Mouse (Mus musculus) limb, embryonic 10.5 days (tissue): Measurements from ENCODE around the gene 4933405L10Rik. TPM values are rescaled to one million over a fixed set of nuclear protein-coding genes. Genes with fewer than 3 reads are reported as not detected.

ENCODE experiments used
- DNase-seq: peaks from one replicate; pipeline ENCODE4 v3.0.0-alpha.2; 2017; ENCODE audit warnings: low spot score
- H3K27ac ChIP-seq: fragments of 300-500 bp; sonication (generic); 2 replicates; pipeline ENCODE4 v1.5.1; 2016; ENCODE audit warnings: mild to moderate bottlenecking
- H3K27me3 ChIP-seq: fragments of 300-500 bp; sonication (generic); 2 replicates; pipeline ENCODE4 v1.6.1; 2016; ENCODE audit warnings: low read depth, mild to moderate bottlenecking; ENCODE audit not compliant: poor library complexity, severe bottlenecking
- H3K36me3 ChIP-seq: fragments of 300-500 bp; sonication (generic); 2 replicates; pipeline ENCODE4 v1.6.1; 2016; ENCODE audit warnings: mild to moderate bottlenecking, moderate library complexity
- H3K4me1 ChIP-seq: fragments of 300-500 bp; sonication (generic); 2 replicates; pipeline ENCODE4 v1.6.1; 2016
- H3K4me3 ChIP-seq: fragments of 300-500 bp; sonication (generic); 2 replicates; pipeline ENCODE4 v1.5.1; 2016; ENCODE audit warnings: mild to moderate bottlenecking, moderate library complexity
- H3K9me3 ChIP-seq: fragments of 300-500 bp; sonication (generic); replicated peaks from 2 replicates; pipeline ENCODE4 v1.6.1; 2016; ENCODE audit warnings: mild to moderate bottlenecking
- WGBS: fragments of 180-500 bp; shearing (Covaris S2); methylation state at CpG from one replicate; pipeline ENCODE4 v1.1.7; 2016; 5-methylcytosine and 5-hydroxymethylcytosine counted together
- polyA plus RNA-seq: library from polyadenylated mRNA; unstranded; fragments of >200 nt; fragmentation: Nextera tagmentation; extraction: Ambion mirVana; gene quantifications from 2 replicates; pipeline ENCODE4 v1.2.1, GENCODE M21; 2016

The 4933405L10Rik gene
- polyA plus RNA-seq, 1 experiment from 2014 or later, result not detected

DNA sequence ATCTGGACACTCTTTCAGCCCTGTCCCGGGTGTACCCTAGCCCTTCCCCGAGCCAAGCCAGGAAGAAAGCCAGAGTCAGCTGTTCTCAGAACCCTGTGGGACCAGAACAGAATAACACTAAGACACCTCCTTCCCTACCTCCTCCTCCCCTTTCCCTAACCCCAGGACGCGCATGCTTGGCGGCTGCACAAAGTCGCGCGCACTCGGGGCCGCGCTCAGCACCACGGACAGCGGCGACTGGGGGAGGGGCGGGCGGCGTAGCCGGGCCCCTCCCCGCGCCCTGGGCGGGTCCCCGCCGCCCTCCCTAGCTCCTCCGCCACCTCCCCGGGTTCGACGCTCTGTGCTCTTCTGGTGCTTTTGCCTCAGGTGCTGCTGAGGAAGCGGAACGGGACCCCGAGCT, 13.8 kb upstream of the 4933405L10Rik start:
- Histone ChIP-seq H3K4me1 (peaks cover 12% of the 10 kb centered on the region), H3K27me3 (peaks cover 31% of the 10 kb centered on the region), H3K9me3 (no peaks in the 10 kb centered on the region), H3K27ac (peak overlapping the region; percentile 53), H3K36me3 (peaks cover 32% of the 10 kb centered on the region), H3K4me3 (peak overlapping the region; percentile 55)
- DNase-seq, result peak; percentile 87
- WGBS, result 3% methylated on average over 30 of the region's 30 CpGs

DNA sequence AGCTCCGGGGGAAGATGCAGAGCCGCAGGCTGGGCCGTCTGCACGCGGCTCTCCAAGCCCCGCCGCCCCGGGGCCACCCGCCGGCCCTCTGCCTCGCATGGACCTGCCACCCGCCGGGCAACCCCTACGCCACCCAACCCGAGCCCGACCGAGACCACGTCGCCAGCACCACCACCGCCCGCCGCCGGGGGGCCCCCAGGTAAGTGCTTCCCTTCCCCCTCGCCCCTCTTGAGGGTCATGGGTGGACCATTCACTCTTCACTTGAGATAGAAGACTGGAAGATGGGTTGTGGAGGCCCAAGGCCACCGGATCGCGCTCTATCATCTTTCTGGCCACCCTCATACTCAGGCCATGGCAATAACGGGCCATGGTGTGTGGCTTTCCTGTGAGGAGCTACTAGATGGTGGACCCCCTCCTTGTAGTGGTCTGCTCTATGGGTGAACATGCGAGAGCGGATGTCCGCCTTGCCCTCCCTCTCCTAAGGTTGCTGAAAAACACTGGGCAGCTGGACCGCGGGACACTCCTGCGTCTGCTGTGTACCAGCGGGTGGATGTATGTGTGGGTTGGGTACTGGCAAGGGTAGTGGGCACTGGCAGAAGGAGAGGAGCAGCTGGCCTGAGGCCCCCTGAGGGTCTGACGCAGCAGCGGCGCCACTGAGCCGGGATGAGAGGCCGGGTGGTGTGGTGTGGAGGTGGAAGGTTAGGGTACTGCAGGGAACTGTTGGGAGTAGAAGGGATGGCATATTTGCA, 13.2 kb upstream of the 4933405L10Rik start:
- H3K4me3 ChIP-seq, result peak overlapping the region; percentile 55
- DNase-seq, result no peak
- peaks cover 27% of the 10 kb centered on the region for H3K27me3 ChIP-seq
- no peaks in the 10 kb centered on the region for H3K9me3 ChIP-seq
- 10% methylated on average over 40 of the region's 40 CpGs for WGBS
- H3K27ac ChIP-seq, result peak overlapping the region; percentile 53
- H3K4me1 ChIP-seq, result peaks cover 12% of the 10 kb centered on the region
- H3K36me3 ChIP-seq, result peaks cover 35% of the 10 kb centered on the region

DNA sequence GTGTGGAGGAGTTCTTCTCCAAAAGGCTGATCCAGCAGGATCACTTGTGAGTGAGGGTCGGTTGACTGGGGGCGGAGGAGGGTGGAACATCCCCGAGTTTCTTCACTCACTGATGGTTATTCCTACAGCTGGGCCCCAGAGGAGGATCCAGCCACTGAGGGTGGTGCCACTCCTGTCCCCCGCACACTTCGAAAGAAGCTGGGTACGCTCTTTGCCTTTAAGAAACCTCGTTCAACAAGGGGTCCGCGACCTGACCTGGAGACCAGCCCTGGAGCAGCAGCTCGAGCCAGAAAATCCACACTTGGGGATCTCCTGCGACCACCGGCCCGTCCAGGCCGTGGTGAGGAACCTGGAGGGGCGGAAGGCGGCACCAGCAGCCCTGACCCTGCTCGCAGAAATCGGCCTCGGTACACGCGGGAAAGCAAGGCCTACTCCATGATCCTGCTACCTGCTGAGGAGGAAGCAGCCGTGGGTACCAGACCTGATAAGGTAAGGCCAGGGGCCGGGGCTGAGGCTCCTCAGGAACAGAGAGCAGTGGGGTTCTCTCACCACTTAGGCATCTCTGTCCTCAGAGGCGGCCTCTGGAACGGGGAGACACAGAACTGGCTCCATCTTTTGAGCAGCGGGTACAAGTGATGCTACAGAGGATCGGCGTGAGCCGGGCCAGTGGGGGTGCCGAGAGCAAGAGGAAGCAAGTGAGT, 12.2 kb upstream of the 4933405L10Rik start:
- H3K27me3 ChIP-seq, result peaks cover 21% of the 10 kb centered on the region
- H3K9me3 ChIP-seq, result no peaks in the 10 kb centered on the region
- no peak overlapping the region; the same call in 1 of the 2 replicates for H3K4me3 ChIP-seq
- DNase-seq, result no peak
- 83% methylated on average over 30 of the region's 30 CpGs for WGBS
- H3K27ac ChIP-seq, result no peak overlapping the region
- peaks cover 20% of the 10 kb centered on the region for H3K4me1 ChIP-seq
- H3K36me3 ChIP-seq, result peaks cover 41% of the 10 kb centered on the region

DNA sequence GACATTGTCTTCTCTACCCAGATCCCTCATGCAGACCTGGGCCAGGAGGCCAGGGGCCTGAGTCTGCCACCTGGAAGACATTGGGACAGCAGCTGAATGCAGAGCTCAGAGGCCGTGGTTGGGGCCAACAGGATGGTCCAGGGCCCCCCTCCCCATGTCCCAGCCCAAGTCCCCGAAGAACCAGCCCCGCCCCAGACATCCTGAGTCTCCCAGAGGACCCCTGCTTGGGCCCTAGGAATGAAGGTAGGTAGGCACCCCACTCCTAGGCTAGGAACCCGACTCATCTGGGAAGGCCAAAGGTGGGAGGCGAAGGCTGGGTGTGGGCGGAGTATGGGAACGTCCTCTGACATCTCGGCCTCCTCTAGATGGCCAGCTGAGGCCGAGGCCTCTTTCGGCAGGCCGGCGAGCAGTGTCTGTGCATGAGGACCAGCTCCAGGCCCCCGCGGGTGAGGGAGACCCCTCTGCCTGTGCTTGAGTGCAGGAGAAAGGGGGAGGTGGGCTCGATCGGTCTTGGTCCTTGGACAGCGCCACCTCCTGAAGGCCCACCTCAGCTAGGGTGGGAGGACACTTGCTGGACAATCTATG, 10.2 kb upstream of the 4933405L10Rik start:
- no peaks in the 10 kb centered on the region for H3K9me3 ChIP-seq
- H3K4me3 ChIP-seq, result no peak overlapping the region
- no peak overlapping the region for H3K27ac ChIP-seq
- DNase-seq, result no peak
- peaks cover 21% of the 10 kb centered on the region for H3K27me3 ChIP-seq
- WGBS, result 90% methylated on average over 17 of the region's 17 CpGs
- H3K4me1 ChIP-seq, result peaks cover 31% of the 10 kb centered on the region
- H3K36me3 ChIP-seq, result peaks cover 44% of the 10 kb centered on the region

DNA sequence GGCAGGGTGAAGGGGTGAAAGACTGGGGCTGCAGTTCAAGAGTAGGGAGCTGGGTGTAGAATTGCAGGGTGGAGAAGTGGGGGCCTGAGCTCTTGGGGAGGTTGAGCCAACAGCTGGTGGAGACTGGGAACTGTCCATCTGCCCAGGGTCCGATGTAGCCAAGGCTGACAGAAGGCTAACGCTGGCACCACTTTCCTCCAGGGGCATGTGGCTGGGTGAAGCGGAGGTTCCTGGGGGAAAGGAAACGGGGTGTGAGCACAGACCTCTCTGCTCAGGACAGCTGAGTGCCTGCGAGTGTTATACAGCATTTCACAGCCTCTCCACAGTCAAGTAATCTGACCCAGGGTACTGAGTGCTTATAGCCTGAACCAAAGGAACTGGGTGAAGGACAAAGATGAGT, 8.7 kb upstream of the 4933405L10Rik start:
- peaks cover 34% of the 10 kb centered on the region for H3K4me1 ChIP-seq
- peaks cover 19% of the 10 kb centered on the region for H3K27me3 ChIP-seq
- no peaks in the 10 kb centered on the region for H3K9me3 ChIP-seq
- 87% methylated on average over 5 of the region's 5 CpGs for WGBS
- peaks cover 58% of the 10 kb centered on the region for H3K36me3 ChIP-seq
- no peak overlapping the region for H3K27ac ChIP-seq
- H3K4me3 ChIP-seq, result no peak overlapping the region
- DNase-seq, result no peak

DNA sequence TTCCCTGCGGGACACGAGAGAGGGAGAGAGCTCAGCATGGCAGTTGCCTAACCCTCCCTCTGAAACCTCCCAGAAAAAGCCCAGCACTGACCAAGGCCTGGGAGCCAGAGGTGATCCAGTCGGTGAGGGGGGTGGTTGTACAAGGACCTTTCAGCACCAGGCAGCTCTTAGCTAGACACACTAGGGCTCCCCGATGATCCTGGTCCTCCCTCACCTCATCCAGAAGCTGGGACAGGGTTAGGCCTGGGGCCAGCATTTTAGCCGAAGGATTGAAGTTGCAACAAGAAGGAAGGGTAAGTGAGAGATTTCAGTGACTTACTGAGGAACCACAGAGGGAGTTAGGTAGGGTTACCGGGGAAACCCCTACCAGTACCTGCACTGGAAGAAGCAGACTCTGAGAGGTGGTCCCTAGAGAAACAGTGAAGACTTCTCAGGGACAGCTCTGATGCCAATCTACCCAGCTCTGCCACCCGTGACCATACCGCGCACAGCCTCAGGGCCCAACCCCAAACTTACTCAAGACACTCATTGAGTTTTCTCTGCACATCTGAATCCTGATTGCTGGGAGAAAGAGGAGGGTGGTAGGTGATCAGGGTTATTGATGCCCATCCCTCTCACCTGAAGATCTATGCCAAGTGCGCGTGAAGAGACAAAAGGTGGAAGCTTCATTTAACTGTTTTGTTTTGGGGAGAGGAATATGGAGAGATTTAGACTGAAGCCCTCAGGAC, 7.8 kb upstream of the 4933405L10Rik start:
- DNase-seq, result no peak
- Histone ChIP-seq H3K27me3 (peaks cover 10% of the 10 kb centered on the region), H3K4me3 (peak overlapping the region; percentile 68), H3K27ac (0 out of 2 replicates have a peak overlapping the region, but pooled peaks have one; percentile 82), H3K4me1 (peaks cover 26% of the 10 kb centered on the region), H3K9me3 (no peaks in the 10 kb centered on the region), H3K36me3 (peaks cover 68% of the 10 kb centered on the region)
- WGBS, result 92% methylated on average over 11 of the region's 11 CpGs

DNA sequence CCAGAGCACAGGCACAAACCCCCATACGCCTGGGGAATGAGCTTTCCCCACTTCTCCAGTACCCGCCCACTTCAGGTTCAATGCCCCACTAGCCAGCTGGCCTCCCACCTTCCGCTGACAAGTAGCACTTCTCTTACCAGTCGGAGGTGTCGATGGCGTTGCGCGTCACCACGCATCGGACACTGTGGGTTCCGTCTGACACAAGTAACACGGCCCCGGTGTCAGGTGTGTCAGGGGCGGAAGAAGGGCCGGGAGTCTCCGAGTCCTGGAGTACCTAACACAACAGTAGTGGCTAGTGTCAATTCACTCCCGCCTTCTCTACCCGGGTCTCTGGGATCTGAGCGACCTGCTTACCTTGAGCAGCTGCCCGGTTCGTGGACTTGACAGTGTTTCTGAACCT, 6.9 kb upstream of the 4933405L10Rik start:
- no peaks in the 10 kb centered on the region for H3K9me3 ChIP-seq
- H3K27me3 ChIP-seq, result peaks cover under 1% of the 10 kb centered on the region
- WGBS, result 0% methylated on average over 21 of the region's 21 CpGs
- H3K27ac ChIP-seq, result peak overlapping the region; percentile 82
- H3K36me3 ChIP-seq, result peaks cover 70% of the 10 kb centered on the region
- peak overlapping the region; percentile 68 for H3K4me3 ChIP-seq
- no peak for DNase-seq
- H3K4me1 ChIP-seq, result peaks cover 26% of the 10 kb centered on the region

DNA sequence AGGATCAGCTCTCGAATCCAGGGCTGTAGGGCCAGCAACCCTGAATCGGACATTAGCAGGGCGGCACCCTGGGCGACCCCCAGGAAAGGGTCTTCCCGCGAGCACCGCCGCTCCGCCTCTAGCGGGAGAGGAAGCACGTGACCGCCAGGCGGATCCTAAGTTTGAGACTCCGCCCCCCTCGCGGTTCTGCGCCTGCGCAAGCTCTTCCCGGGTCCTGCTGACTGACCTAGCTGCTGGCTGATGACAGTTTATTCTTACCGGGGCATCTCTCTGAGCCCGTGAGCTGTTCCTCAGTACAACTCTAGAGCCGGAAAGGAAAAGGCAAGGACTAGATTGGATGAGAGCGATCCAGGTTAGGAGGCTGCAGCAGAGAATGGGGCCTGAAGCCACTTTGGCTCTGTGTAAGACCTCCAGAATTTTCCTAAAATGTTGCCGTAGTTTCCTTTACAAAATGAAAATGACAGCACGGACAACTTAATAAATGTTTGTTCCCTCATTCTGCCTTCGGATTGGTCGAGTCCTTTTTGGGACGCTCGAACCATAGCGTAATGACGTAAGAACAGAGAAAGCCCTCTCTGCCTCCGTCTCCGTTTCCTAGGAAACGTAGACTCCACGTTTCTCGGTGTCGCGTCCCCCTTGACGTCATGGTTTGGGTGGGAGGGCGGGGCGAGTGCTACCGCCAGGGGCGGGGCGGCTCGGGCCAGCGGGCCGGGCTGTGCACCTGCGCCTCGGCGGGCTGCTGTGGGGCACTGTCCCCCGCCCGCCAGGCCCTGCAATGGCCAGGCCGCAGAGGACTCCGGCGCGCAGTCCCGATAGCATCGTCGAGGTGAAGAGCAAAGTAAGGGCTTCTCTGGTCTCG, 6.3 kb upstream of the 4933405L10Rik start, which contains the start of the genes Acd and Pard6a:
Acd (minus strand) TSS at position 137 of the 859 bp plus-strand sequence.
Pard6a (plus strand) TSS at position 183 of the 859 bp plus-strand sequence.
- under 1% methylated on average over 59 of the region's 60 CpGs for WGBS
- peaks cover 71% of the 10 kb centered on the region for H3K36me3 ChIP-seq
- H3K9me3 ChIP-seq, result no peaks in the 10 kb centered on the region
- peak; percentile 99 for DNase-seq
- H3K27ac ChIP-seq, result peak within 1 kb of the TSS; percentile 82
- H3K4me3 ChIP-seq, result peak within 1 kb of the TSS; percentile 68
- H3K4me1 ChIP-seq, result peaks cover 28% of the 10 kb centered on the region
- no peaks in the 10 kb centered on the region for H3K27me3 ChIP-seq

DNA sequence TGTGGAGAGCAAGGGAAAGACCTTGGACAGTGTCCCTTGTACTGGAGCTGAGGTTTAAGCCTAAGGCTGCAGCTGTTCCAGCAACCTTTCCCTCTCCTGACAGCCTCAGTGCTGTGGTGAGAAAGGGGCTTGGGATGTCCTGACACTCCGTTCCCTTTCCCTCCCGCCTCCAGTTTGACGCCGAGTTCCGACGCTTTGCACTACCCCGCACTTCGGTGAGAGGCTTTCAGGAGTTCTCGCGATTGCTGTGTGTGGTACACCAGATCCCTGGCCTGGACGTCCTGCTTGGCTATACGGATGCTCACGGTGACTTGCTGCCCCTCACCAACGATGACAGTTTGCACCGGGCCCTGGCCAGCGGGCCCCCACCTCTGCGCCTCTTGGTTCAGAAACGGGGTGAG, 5.5 kb upstream of the 4933405L10Rik start:
- no peak for DNase-seq
- Histone ChIP-seq H3K9me3 (no peaks in the 10 kb centered on the region), H3K4me1 (peaks cover 36% of the 10 kb centered on the region), H3K4me3 (peak overlapping the region; percentile 68), H3K27ac (peak overlapping the region; percentile 64; the same call in 1 of the 2 replicates), H3K27me3 (no peaks in the 10 kb centered on the region), H3K36me3 (peaks cover 66% of the 10 kb centered on the region)
- 46% methylated on average over 18 of the region's 18 CpGs for WGBS

DNA sequence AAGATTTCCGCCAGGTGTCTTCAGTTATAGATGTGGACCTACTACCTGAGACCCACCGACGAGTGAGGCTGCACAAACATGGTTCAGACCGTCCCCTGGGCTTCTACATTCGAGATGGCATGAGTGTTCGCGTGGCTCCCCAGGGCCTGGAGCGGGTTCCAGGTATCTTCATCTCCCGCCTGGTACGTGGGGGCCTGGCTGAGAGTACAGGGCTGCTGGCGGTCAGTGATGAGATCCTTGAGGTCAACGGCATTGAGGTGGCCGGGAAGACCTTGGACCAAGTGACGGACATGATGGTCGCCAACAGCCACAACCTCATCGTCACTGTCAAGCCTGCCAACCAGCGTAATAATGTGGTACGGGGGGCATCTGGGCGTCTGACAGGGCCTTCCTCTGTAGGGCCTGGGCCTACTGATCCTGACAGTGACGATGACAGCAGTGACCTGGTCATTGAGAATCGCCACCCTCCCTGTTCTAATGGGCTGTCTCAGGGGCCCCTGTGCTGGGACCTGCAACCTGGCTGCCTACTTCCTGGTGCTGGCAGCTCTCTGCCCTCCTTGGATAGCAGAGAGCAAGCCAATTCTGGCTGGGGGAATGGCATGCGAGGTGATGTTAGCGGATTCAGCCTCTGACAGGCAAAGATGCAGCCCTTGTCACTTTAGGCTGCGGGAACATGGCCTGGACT, 4.6 kb upstream of the 4933405L10Rik start:
- peak overlapping the region; percentile 9; the same call in 1 of the 2 replicates for H3K4me3 ChIP-seq

DNA sequence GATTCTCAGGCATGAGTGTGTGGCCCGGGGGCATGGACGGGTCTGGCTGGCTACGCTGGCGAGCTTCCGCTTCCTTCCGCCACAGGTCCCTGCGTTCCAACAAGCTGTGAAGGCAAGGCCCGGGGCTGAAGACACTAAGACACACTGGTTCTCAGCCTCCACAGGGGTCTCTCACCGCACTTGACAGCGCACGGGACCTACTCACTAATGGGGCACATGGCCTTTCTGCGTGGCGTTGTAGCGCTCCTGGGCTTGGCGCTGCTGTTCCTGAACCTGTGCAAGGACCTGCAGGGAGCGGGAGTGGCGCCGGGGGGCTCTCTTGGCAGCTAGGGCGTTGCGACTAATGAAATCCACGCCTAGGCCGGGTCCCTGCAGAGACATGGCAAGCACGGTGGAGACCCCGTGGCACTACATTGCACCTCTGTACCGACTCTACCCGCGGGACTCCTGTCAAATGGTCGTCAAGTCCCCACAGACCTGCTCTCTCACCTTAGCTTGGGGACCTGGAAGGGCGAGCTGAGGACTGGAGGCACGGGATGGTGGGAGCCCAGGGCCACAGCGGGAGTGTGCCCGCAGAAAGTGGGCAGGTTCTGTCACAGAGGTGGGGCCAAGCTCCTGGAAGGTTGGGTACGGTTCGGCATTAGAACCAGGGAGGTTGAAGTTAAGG, 3.2 kb upstream of the 4933405L10Rik start:
- Histone ChIP-seq H3K4me1 (peaks cover 44% of the 10 kb centered on the region), H3K27me3 (no peaks in the 10 kb centered on the region), H3K36me3 (peaks cover 45% of the 10 kb centered on the region), H3K9me3 (no peaks in the 10 kb centered on the region), H3K4me3 (no peak overlapping the region), H3K27ac (no peak overlapping the region)
- 93% methylated on average over 34 of the region's 34 CpGs for WGBS
- no peak for DNase-seq

More for the DNA sequence above, 4.6 kb upstream of the 4933405L10Rik start:
- no peak for DNase-seq
- H3K4me1 ChIP-seq, result peaks cover 41% of the 10 kb centered on the region
- no peaks in the 10 kb centered on the region for H3K9me3 ChIP-seq
- H3K27ac ChIP-seq, result no peak overlapping the region
- 93% methylated on average over 24 of the region's 24 CpGs for WGBS
- no peaks in the 10 kb centered on the region for H3K27me3 ChIP-seq
- peaks cover 57% of the 10 kb centered on the region for H3K36me3 ChIP-seq
